Comparison of ENCODE assay signal across 9 mouse cellular contexts in genomic region chr13:109211471-109211870, GRCm38 (mm10).
A peak's percentile ranks its signal among the peaks of the same experiment; 100 is the strongest.
DNase-seq lines count a peak whose midpoint lies in the region; ATAC-seq and TF ChIP-seq lines count a peak whose summit lies in the region.
"Had no signal": no experiment of that assay in that cellular context is flagged by ENCODE, and none has a peak within 500 bp of the region (broad histone marks: within the 10 kb centered on the region; RNA-seq: fewer than 3 reads in every experiment).

No protein-coding gene starts in this region.

- intact Hi-C loops in gastrocnemius, adult 2 months (cut with DNase I) = loop anchor here (5.0 kb wide), 2 partner anchors 329 to 864 kb away; no protein-coding TSS in a partner anchor
- intact Hi-C loops in left cerebral cortex, postnatal 25 days (cut with DNase I) = loop anchor here (1.0 to 10.0 kb wide), 6 partner anchors 94 to 1019 kb away; no protein-coding TSS in a partner anchor

- ATAC-seq in kidney, postnatal 0 days (replicated peaks; ENCODE audit: low FRiP score, low read depth) = no peak
- ATAC-seq in limb, embryonic 12.5 days (ENCODE audit: insufficient number of reproducible peaks, insufficient read depth, low FRiP score, low TSS enrichment, low read depth) = no peak

- peak overlapping the region; percentile 64 for H3K4me3 ChIP-seq in gastrocnemius, adult 2 months
- H3K4me3 ChIP-seq in kidney, postnatal 0 days (replicated peaks; ENCODE audit: low read depth, low read length) = 0 out of 2 replicates have a peak overlapping the region, but pooled peaks have one; percentile 13
- H3K4me3 ChIP-seq in limb, embryonic 12.5 days (replicated peaks) = no peak overlapping the region
- peak overlapping the region; percentile 43; the same call in 1 of the 2 replicates for H3K4me3 ChIP-seq in small intestine, adult 2 months (ENCODE audit: low read depth, low read length)

- no peak overlapping the region for H3K27ac ChIP-seq in gastrocnemius, adult 2 months
- no peak overlapping the region for H3K27ac ChIP-seq in kidney, postnatal 0 days
- no peak overlapping the region for H3K27ac ChIP-seq in limb, embryonic 12.5 days
- no peak overlapping the region for H3K27ac ChIP-seq in small intestine, adult 2 months (ENCODE audit: insufficient read depth, low read depth, low read length)

- H3K4me2 ChIP-seq in kidney, postnatal 0 days (ENCODE audit: low read length) = peak overlapping the region; percentile 33; the same call in 1 of the 2 replicates
- H3K4me2 ChIP-seq in limb, embryonic 12.5 days = peak overlapping the region; percentile 30

- TF ChIP-seq CTCF in gastrocnemius, adult 2 months (IDR thresholded peaks at IDR 0.05) = no peak
- TF ChIP-seq CTCF in kidney, postnatal 0 days (IDR thresholded peaks at IDR 0.05; ENCODE audit: low read depth) = no peak
- no peak for TF ChIP-seq CTCF in small intestine, adult 2 months (IDR thresholded peaks at IDR 0.05; ENCODE audit: extremely low read depth, insufficient read length, insufficient replicate concordance, low read depth, low read length)

- H3K9me3 ChIP-seq in kidney, postnatal 0 days (replicated peaks; ENCODE audit: low read length) = no peaks in the 10 kb centered on the region
- no peaks in the 10 kb centered on the region for H3K9me3 ChIP-seq in limb, embryonic 12.5 days

- DNase-seq in gastrocnemius, adult 2 months = no peak
- DNase-seq in gastrocnemius, postnatal 25 days = no peak
- DNase-seq in kidney, postnatal 0 days (ENCODE audit: low spot score) = no peak
- DNase-seq in kidney, adult 8-10 months = no peak
- DNase-seq in spleen, postnatal 14 days (ENCODE audit: low spot score in 2 of 2) = no peak
- no peak for DNase-seq in left cerebral cortex, postnatal 25 days (ENCODE audit: low spot score in 2 of 2)
- DNase-seq: kidney, postnatal 4 days had no signal

- no peaks in the 10 kb centered on the region for H3K27me3 ChIP-seq in kidney, postnatal 0 days (ENCODE audit: insufficient read depth, low read length)
- H3K27me3 ChIP-seq in limb, embryonic 12.5 days = peaks cover 14% of the 10 kb centered on the region; the same call in 1 of the 2 replicates
- H3K27me3 ChIP-seq in small intestine, adult 2 months (ENCODE audit: control insufficient read depth, insufficient read depth, low read length) = no peaks in the 10 kb centered on the region

- no peak for TF ChIP-seq POLR2A in small intestine, adult 2 months (IDR thresholded peaks at IDR 0.05; ENCODE audit: low read depth, low read length)

- WGBS in kidney, postnatal 0 days = 58% methylated on average over 8 of the region's 8 CpGs
- WGBS in limb, embryonic 12.5 days = 68% methylated on average over 8 of the region's 8 CpGs
- WGBS in small intestine, adult 2 months = 32% methylated on average over 8 of the region's 8 CpGs

- no peaks in the 10 kb centered on the region for H3K4me1 ChIP-seq in kidney, postnatal 0 days (replicated peaks; ENCODE audit: insufficient read depth, low read length)
- no peaks in the 10 kb centered on the region; the same call in 1 of the 2 replicates for H3K4me1 ChIP-seq in limb, embryonic 12.5 days (replicated peaks)
- H3K4me1 ChIP-seq in small intestine, adult 2 months (ENCODE audit: control insufficient read depth, insufficient read depth, insufficient read length, low read length) = no peaks in the 10 kb centered on the region; the same call in 1 of the 2 replicates

- H3K36me3 ChIP-seq in kidney, postnatal 0 days (ENCODE audit: insufficient read depth, low read length) = no peaks in the 10 kb centered on the region
- H3K36me3 ChIP-seq in limb, embryonic 12.5 days = no peaks in the 10 kb centered on the region
- no peaks in the 10 kb centered on the region for H3K36me3 ChIP-seq in small intestine, adult 2 months (ENCODE audit: control insufficient read depth, insufficient read depth, low read length)

- H3K9ac ChIP-seq in kidney, postnatal 0 days (ENCODE audit: low read depth, low read length) = no peak overlapping the region
- no peak overlapping the region for H3K9ac ChIP-seq in limb, embryonic 12.5 days (replicated peaks)
